Mouse (Mus musculus) stomach, embryonic 14.5 days (tissue): ENCODE measurements around the gene Spopl. TPM values are rescaled to one million over a fixed set of nuclear protein-coding genes. Genes with fewer than 3 reads are reported as not detected.
"Not testable (repeated sequence)": the region's sequence is repeated elsewhere in the genome, so short reads cannot be mapped to it uniquely, and the experiment has no call there.

Source experiments
- ATAC-seq: fragments of 200-750 bp; cut with Nextera tagmentation; 2 replicates; pipeline ENCODE4 v1.8.0; 2017; ENCODE audit warnings: low read depth, moderate TSS enrichment; ENCODE audit not compliant: insufficient number of reproducible peaks, insufficient read depth, low FRiP score
- H3K27ac ChIP-seq: fragments of 300-500 bp; sonication (generic); 2 replicates; pipeline ENCODE4 v1.5.1; 2014; ENCODE audit warnings: mild to moderate bottlenecking, low read length, moderate library complexity, mixed read lengths
- H3K27me3 ChIP-seq: fragments of 300-500 bp; sonication (generic); 2 replicates; pipeline ENCODE4 v1.6.1; 2014; ENCODE audit warnings: low read length, control low read depth, mixed read lengths; ENCODE audit not compliant: control insufficient read depth, insufficient read depth
- H3K36me3 ChIP-seq: fragments of 300-500 bp; sonication (generic); 2 replicates; pipeline ENCODE4 v1.6.1; 2014; ENCODE audit warnings: mild to moderate bottlenecking, control low read depth, low read length, moderate library complexity, mixed read lengths; ENCODE audit not compliant: control insufficient read depth, insufficient read depth
- H3K4me1 ChIP-seq: fragments of 300-500 bp; sonication (generic); 2 replicates; pipeline ENCODE4 v1.6.1; 2014; ENCODE audit warnings: low read length, control low read depth, mixed read lengths; ENCODE audit not compliant: control insufficient read depth, insufficient read depth
- H3K4me2 ChIP-seq: fragments of 300-500 bp; sonication (generic); replicated peaks from 2 replicates; pipeline ENCODE4 v1.6.1; 2014; ENCODE audit warnings: low read depth, low read length, control low read depth
- H3K4me3 ChIP-seq: fragments of 300-500 bp; sonication (generic); 2 replicates; pipeline ENCODE4 v1.5.1; 2014; ENCODE audit warnings: low read depth, low read length, control low read depth
- H3K9ac ChIP-seq: fragments of 300-500 bp; sonication (generic); replicated peaks from 2 replicates; pipeline ENCODE4 v1.6.1; 2014; ENCODE audit warnings: low read depth, mild to moderate bottlenecking, control low read depth, low read length, moderate library complexity, mixed read lengths
- H3K9me3 ChIP-seq: fragments of 300-500 bp; sonication (generic); 2 replicates; pipeline ENCODE4 v1.6.1; 2016; ENCODE audit warnings: low read depth, low read length, control low read depth; ENCODE audit not compliant: control insufficient read depth
- WGBS: fragments of 180-500 bp; shearing (Covaris S2); extraction: QIAGEN DNeasy Blood & Tissue Kit; methylation state at CpG from one replicate; pipeline ENCODE4 v1.1.7; 2014; 5-methylcytosine and 5-hydroxymethylcytosine counted together
- polyA plus RNA-seq: library from polyadenylated mRNA; unstranded; fragments of >200 nt; fragmentation: Nextera tagmentation; extraction: Ambion mirVana; gene quantifications from 2 replicates; pipeline ENCODE4 v1.2.1, GENCODE M21; 2014

Gene Spopl
- polyA plus RNA-seq, 1 experiment from 2014 or later = 13.0 TPM

- H3K36me3 ChIP-seq = no peaks in the 10 kb centered on the region; the same call in 1 of the 2 replicates
These were observed 6.7 kb downstream of the Spopl start for GRCm38 (mm10) chr2:23565081-23565801.

GRCm38 (mm10) chr2:23562898-23563297 is 9.0 kb downstream of the Spopl start:
- no peak for ATAC-seq

More at GRCm38 (mm10) chr2:23565081-23565801, 6.7 kb downstream of the Spopl start:
- Histone ChIP-seq H3K4me3 (no peak overlapping the region), H3K9ac (no peak overlapping the region), H3K9me3 (no peaks in the 10 kb centered on the region), H3K27ac (no peak overlapping the region), H3K27me3 (no peaks in the 10 kb centered on the region), H3K4me2 (no peak overlapping the region), H3K4me1 (no peaks in the 10 kb centered on the region)
- WGBS = 78% methylated on average over 2 of the region's 2 CpGs
- ATAC-seq = no peak

GRCm38 (mm10) chr2:23559186-23559585 is 12.7 kb downstream of the Spopl start:
- Histone ChIP-seq H3K9ac (no peak overlapping the region), H3K9me3 (no peaks in the 10 kb centered on the region), H3K27me3 (no peaks in the 10 kb centered on the region), H3K36me3 (no peaks in the 10 kb centered on the region; the same call in 1 of the 2 replicates), H3K27ac (no peak overlapping the region), H3K4me3 (no peak overlapping the region), H3K4me2 (no peak overlapping the region), H3K4me1 (no peaks in the 10 kb centered on the region)
- no peak for ATAC-seq
- WGBS = 85% methylated on average over 2 of the region's 2 CpGs

More at GRCm38 (mm10) chr2:23562898-23563297, 9.0 kb downstream of the Spopl start:
- no peak overlapping the region for H3K27ac ChIP-seq
- no peaks in the 10 kb centered on the region for H3K9me3 ChIP-seq
- H3K4me2 ChIP-seq = no peak overlapping the region
- no peak overlapping the region for H3K4me3 ChIP-seq
- no peaks in the 10 kb centered on the region for H3K4me1 ChIP-seq
- WGBS = 92% methylated on average over 3 of the region's 3 CpGs
- no peak overlapping the region for H3K9ac ChIP-seq
- H3K36me3 ChIP-seq = no peaks in the 10 kb centered on the region; the same call in 1 of the 2 replicates
- H3K27me3 ChIP-seq = no peaks in the 10 kb centered on the region

GRCm38 (mm10) chr2:23551235-23551634 is 20.7 kb downstream of the Spopl start:
- WGBS = 68% methylated on average over 1 of the region's 1 CpGs
- ATAC-seq = no peak

GRCm38 (mm10) chr2:23547220-23547619 is 24.7 kb downstream of the Spopl start:
- Histone ChIP-seq H3K9me3 (no peaks in the 10 kb centered on the region), H3K9ac (no peak overlapping the region), H3K4me3 (no peak overlapping the region), H3K27ac (no peak overlapping the region), H3K4me2 (no peak overlapping the region), H3K27me3 (no peaks in the 10 kb centered on the region), H3K4me1 (no peaks in the 10 kb centered on the region), H3K36me3 (no peaks in the 10 kb centered on the region)
- ATAC-seq = no peak
- 96% methylated on average over 1 of the region's 1 CpGs for WGBS

More at GRCm38 (mm10) chr2:23551235-23551634, 20.7 kb downstream of the Spopl start:
- H3K9me3 ChIP-seq = no peaks in the 10 kb centered on the region
- H3K27ac ChIP-seq = no peak overlapping the region
- no peaks in the 10 kb centered on the region for H3K27me3 ChIP-seq
- H3K36me3 ChIP-seq = no peaks in the 10 kb centered on the region
- no peak overlapping the region for H3K4me2 ChIP-seq
- no peak overlapping the region for H3K9ac ChIP-seq
- no peak overlapping the region for H3K4me3 ChIP-seq
- H3K4me1 ChIP-seq = no peaks in the 10 kb centered on the region

- H3K36me3 ChIP-seq = no peaks in the 10 kb centered on the region; the same call in none of the 2 replicates
- no peaks in the 10 kb centered on the region for H3K4me1 ChIP-seq
- H3K4me3 ChIP-seq = no peak overlapping the region
- H3K9ac ChIP-seq = no peak overlapping the region
- H3K4me2 ChIP-seq = no peak overlapping the region
- WGBS = 90% methylated on average over 4 of the region's 4 CpGs
- no peaks in the 10 kb centered on the region for H3K9me3 ChIP-seq
- H3K27ac ChIP-seq = no peak overlapping the region
- ATAC-seq = no peak
- no peaks in the 10 kb centered on the region for H3K27me3 ChIP-seq
These were observed 31.9 kb downstream of the Spopl start for GRCm38 (mm10) chr2:23539967-23540366.

GRCm38 (mm10) chr2:23527717-23528116 is 44.2 kb downstream of the Spopl start:
- ATAC-seq, H3K4me2 ChIP-seq, H3K9me3 ChIP-seq, H3K4me1 ChIP-seq, H3K27ac ChIP-seq, H3K9ac ChIP-seq, H3K27me3 ChIP-seq, H3K4me3 ChIP-seq: not testable (repeated sequence)
- peaks cover 14% of the 10 kb centered on the region; the same call in 1 of the 2 replicates for H3K36me3 ChIP-seq
- 96% methylated on average over 2 of the region's 2 CpGs for WGBS

GRCm38 (mm10) chr2:23505141-23505540 is 66.8 kb downstream of the Spopl start:
- 89% methylated on average over 3 of the region's 3 CpGs for WGBS
- Histone ChIP-seq H3K9me3 (no peaks in the 10 kb centered on the region), H3K4me1 (no peaks in the 10 kb centered on the region), H3K27me3 (no peaks in the 10 kb centered on the region), H3K4me3 (no peak overlapping the region), H3K36me3 (no peaks in the 10 kb centered on the region), H3K27ac (no peak overlapping the region), H3K4me2 (no peak overlapping the region), H3K9ac (no peak overlapping the region)
- no peak for ATAC-seq
